Mouse (Mus musculus) kidney, embryonic 14.5 days (tissue): ENCODE results near the gene Zfp324. TPM values are rescaled to one million over a fixed set of nuclear protein-coding genes. Genes with fewer than 3 reads are reported as not detected.
A peak's percentile ranks its signal among the peaks of the same experiment; 100 is the strongest.

ENCODE experiments used
- ATAC-seq: fragments of 200-750 bp; cut with Nextera tagmentation; 2 replicates; pipeline ENCODE4 v1.8.0; 2017; ENCODE audit warnings: moderate number of reproducible peaks, mild to moderate bottlenecking, moderate TSS enrichment, moderate library complexity; ENCODE audit not compliant: low FRiP score, low TSS enrichment
- H3K27ac ChIP-seq: fragments of 300-500 bp; sonication (generic); 2 replicates; pipeline ENCODE4 v1.5.1; 2014; ENCODE audit warnings: low read depth, mild to moderate bottlenecking, low read length, moderate library complexity, mixed read lengths
- H3K27me3 ChIP-seq: fragments of 300-500 bp; sonication (generic); 2 replicates; pipeline ENCODE4 v1.6.1; 2014; ENCODE audit warnings: mild to moderate bottlenecking, low read length; ENCODE audit not compliant: control insufficient read depth, insufficient read depth
- H3K36me3 ChIP-seq: fragments of 300-500 bp; sonication (generic); 2 replicates; pipeline ENCODE4 v1.6.1; 2014; ENCODE audit warnings: low read length, mixed read lengths; ENCODE audit not compliant: control insufficient read depth, insufficient read depth
- H3K4me1 ChIP-seq: fragments of 300-500 bp; sonication (generic); 2 replicates; pipeline ENCODE4 v1.6.1; 2014; ENCODE audit warnings: low read length, mixed read lengths; ENCODE audit not compliant: control insufficient read depth, insufficient read depth
- H3K4me2 ChIP-seq: fragments of 300-500 bp; sonication (generic); replicated peaks from 2 replicates; pipeline ENCODE4 v1.6.1; 2014; ENCODE audit warnings: low read depth, mild to moderate bottlenecking, low read length
- H3K4me3 ChIP-seq: fragments of 300-500 bp; sonication (generic); 2 replicates; pipeline ENCODE4 v1.5.1; 2014; ENCODE audit warnings: mild to moderate bottlenecking, low read length
- H3K9ac ChIP-seq: fragments of 300-500 bp; sonication (generic); 2 replicates; pipeline ENCODE4 v1.6.1; 2014; ENCODE audit warnings: low read depth, mild to moderate bottlenecking, low read length, moderate library complexity
- H3K9me3 ChIP-seq: fragments of 300-500 bp; sonication (generic); 2 replicates; pipeline ENCODE4 v1.6.1; 2016; ENCODE audit warnings: low read length; ENCODE audit not compliant: control insufficient read depth
- WGBS: fragments of 180-500 bp; shearing (Covaris S2); extraction: QIAGEN DNeasy Blood & Tissue Kit; methylation state at CpG from one replicate; pipeline ENCODE4 v1.1.7; 2014; 5-methylcytosine and 5-hydroxymethylcytosine counted together
- polyA plus RNA-seq: library from polyadenylated mRNA; unstranded; fragments of >200 nt; fragmentation: Nextera tagmentation; extraction: Ambion mirVana; gene quantifications from 2 replicates; pipeline ENCODE4 v1.2.1, GENCODE M21; 2014

The Zfp324 gene
- polyA plus RNA-seq, 1 experiment from 2014 or later = 9.3 TPM

- no peak overlapping the region for H3K9ac ChIP-seq
- 60% methylated on average over 4 of the region's 4 CpGs for WGBS
- H3K9me3 ChIP-seq = no peaks in the 10 kb centered on the region
- no peaks in the 10 kb centered on the region; the same call in 1 of the 2 replicates for H3K4me1 ChIP-seq
- H3K4me3 ChIP-seq = no peak overlapping the region
- no peak for ATAC-seq
- H3K27me3 ChIP-seq = no peaks in the 10 kb centered on the region
- no peak overlapping the region for H3K27ac ChIP-seq
- no peak overlapping the region for H3K4me2 ChIP-seq
- H3K36me3 ChIP-seq = no peaks in the 10 kb centered on the region
These were observed 48.0 kb downstream of the Zfp324 start for GRCm38 (mm10) chr7:13013671-13014070.

- H3K36me3 ChIP-seq = no peaks in the 10 kb centered on the region
- H3K27ac ChIP-seq = no peak overlapping the region
- H3K9me3 ChIP-seq = no peaks in the 10 kb centered on the region
- H3K9ac ChIP-seq = no peak overlapping the region
- H3K27me3 ChIP-seq = no peaks in the 10 kb centered on the region
- no peak overlapping the region for H3K4me2 ChIP-seq
- H3K4me3 ChIP-seq = no peak overlapping the region
- no peaks in the 10 kb centered on the region for H3K4me1 ChIP-seq
- ATAC-seq = no peak
- WGBS = 41% methylated on average over 6 of the region's 6 CpGs
These were observed 48.7 kb downstream of the Zfp324 start for GRCm38 (mm10) chr7:13014275-13014839.

- H3K4me1 ChIP-seq = no peaks in the 10 kb centered on the region
- no peaks in the 10 kb centered on the region for H3K27me3 ChIP-seq
- ATAC-seq = no peak
- 79% methylated on average over 1 of the region's 1 CpGs for WGBS
- no peaks in the 10 kb centered on the region for H3K36me3 ChIP-seq
- H3K4me2 ChIP-seq = no peak overlapping the region
- no peak overlapping the region for H3K9ac ChIP-seq
- H3K27ac ChIP-seq = no peak overlapping the region
- no peaks in the 10 kb centered on the region for H3K9me3 ChIP-seq
- H3K4me3 ChIP-seq = no peak overlapping the region
These were observed 49.6 kb downstream of the Zfp324 start for GRCm38 (mm10) chr7:13015217-13015616.

GRCm38 (mm10) chr7:13022773-13023535 lies 57.3 kb downstream of the Zfp324 start:
- 2% methylated on average over 31 of the region's 31 CpGs for WGBS
- H3K27ac ChIP-seq = peak overlapping the region; percentile 100
- no peaks in the 10 kb centered on the region for H3K9me3 ChIP-seq
- H3K4me2 ChIP-seq = peak overlapping the region; percentile 98
- H3K9ac ChIP-seq = peak overlapping the region; percentile 99
- peak; percentile 87 for ATAC-seq
- no peaks in the 10 kb centered on the region for H3K27me3 ChIP-seq
- peaks cover 24% of the 10 kb centered on the region for H3K4me1 ChIP-seq
- H3K4me3 ChIP-seq = peak overlapping the region; percentile 96
- H3K36me3 ChIP-seq = peaks cover 29% of the 10 kb centered on the region

Other genes starting within 250 kb of the Zfp324 start
- gene Vmn2r56, start 230.8 kb upstream of the Zfp324 start, polyA plus RNA-seq = not detected in 2 replicates
- 6.1 and 9.3 TPM in 2 replicates for gene Zscan18, start 162.2 kb upstream of the Zfp324 start, polyA plus RNA-seq
- 18.5 and 19.8 TPM in 2 replicates for gene Zfp329, start 147.0 kb upstream of the Zfp324 start, polyA plus RNA-seq
- 20.9 and 33.2 TPM in 2 replicates for gene Zfp110, start 131.1 kb upstream of the Zfp324 start, polyA plus RNA-seq
- gene Zfp128, start 84.7 kb upstream of the Zfp324 start, polyA plus RNA-seq = 4.0 and 4.5 TPM in 2 replicates
- gene Zscan22, start 68.0 kb upstream of the Zfp324 start, polyA plus RNA-seq = 17.7 and 22.1 TPM in 2 replicates
- gene Rps5, start 43.5 kb upstream of the Zfp324 start, polyA plus RNA-seq = 1,360 and 1,560 TPM in 2 replicates
- 0.47 and 0.76 TPM in 2 replicates for gene Rnf225, start 38.4 kb upstream of the Zfp324 start, polyA plus RNA-seq
- gene Zfp446, start 12.0 kb downstream of the Zfp324 start, polyA plus RNA-seq = 6.2 and 10.7 TPM in 2 replicates
- gene Slc27a5, start 32.4 kb downstream of the Zfp324 start, polyA plus RNA-seq = not detected in 2 replicates
- gene Trim28, start 33.3 kb downstream of the Zfp324 start, polyA plus RNA-seq = 433 and 514 TPM in 2 replicates
- 19.8 and 29.6 TPM in 2 replicates for gene Zbtb45, start 44.2 kb downstream of the Zfp324 start, polyA plus RNA-seq
- 148 and 165 TPM in 2 replicates for gene Chmp2a, start 69.0 kb downstream of the Zfp324 start, polyA plus RNA-seq
- 156 and 199 TPM in 2 replicates for gene Ube2m, start 72.4 kb downstream of the Zfp324 start, polyA plus RNA-seq
- gene Mzf1, start 88.9 kb downstream of the Zfp324 start, polyA plus RNA-seq = 2.4 and 3.2 TPM in 2 replicates
- gene Vmn1r85, start 129.3 kb downstream of the Zfp324 start, polyA plus RNA-seq = not detected in 2 replicates
- not detected in 2 replicates for gene Vmn1r86, start 154.1 kb downstream of the Zfp324 start, polyA plus RNA-seq
- not detected in 2 replicates for gene Vmn1r87, start 174.3 kb downstream of the Zfp324 start, polyA plus RNA-seq
- not detected in 2 replicates for gene Vmn1r88, start 193.7 kb downstream of the Zfp324 start, polyA plus RNA-seq
- gene Vmn1r89, start 247.2 kb downstream of the Zfp324 start, polyA plus RNA-seq = not detected in 2 replicates